Mouse (Mus musculus) bone marrow macrophage, adult 2 months (primary cell): ENCODE results near the gene Rab42. TPM values are rescaled to one million over a fixed set of nuclear protein-coding genes. Genes with fewer than 3 reads are reported as not detected.

ENCODE experiments used
- H3K27ac ChIP-seq: 2 replicates; pipeline ENCODE4 v1.5.1; 2012; ENCODE audit warnings: low read depth, low read length; ENCODE audit not compliant: insufficient read depth
- H3K4me1 ChIP-seq: 2 replicates; pipeline ENCODE4 v1.6.1; 2012; ENCODE audit warnings: low read length; ENCODE audit not compliant: control insufficient read depth, insufficient read depth
- H3K4me3 ChIP-seq: 2 replicates; pipeline ENCODE4 v1.5.1; 2012; ENCODE audit warnings: mild to moderate bottlenecking, low read length, moderate library complexity; ENCODE audit not compliant: insufficient read depth
- CTCF ChIP-seq: IDR thresholded peaks from 2 replicates; pipeline ENCODE4 v1.5.1; 2012; ENCODE audit warnings: low read depth, mild to moderate bottlenecking, low read length, moderate library complexity
- POLR2A ChIP-seq: IDR thresholded peaks from 2 replicates; pipeline ENCODE4 v1.6.1; 2012; ENCODE audit warnings: mild to moderate bottlenecking, low read depth, low read length, borderline replicate concordance
- polyA plus RNA-seq: library from polyadenylated mRNA; stranded (reverse); fragments of >200 nt; gene quantifications from 2 replicates; pipeline ENCODE4 v1.2.4, GENCODE M21; 2012; ENCODE audit not compliant: missing spikeins, insufficient read depth, insufficient read length

Rab42 gene
- polyA plus RNA-seq, 1 experiment: 1.5 TPM

GRCm38 (mm10) chr4:132344403-132345134 is 41.4 kb upstream of the Rab42 start:
- H3K4me3 ChIP-seq: peak overlapping the region; percentile 98
- TF ChIP-seq CTCF (no peak), POLR2A (no peak)
- peak overlapping the region; percentile 67; the same call in 1 of the 2 replicates for H3K27ac ChIP-seq
- H3K4me1 ChIP-seq: peaks cover 12% of the 10 kb centered on the region

GRCm38 (mm10) chr4:132341451-132341850 is 38.3 kb upstream of the Rab42 start:
- Histone ChIP-seq H3K27ac (no peak overlapping the region), H3K4me1 (peaks cover 12% of the 10 kb centered on the region), H3K4me3 (no peak overlapping the region)
- TF ChIP-seq POLR2A (no peak), CTCF (no peak)

GRCm38 (mm10) chr4:132338943-132339342 is 35.8 kb upstream of the Rab42 start:
- Histone ChIP-seq H3K4me1 (peaks cover 13% of the 10 kb centered on the region; the same call in 1 of the 2 replicates), H3K4me3 (no peak overlapping the region), H3K27ac (no peak overlapping the region)
- TF ChIP-seq CTCF: no peak
- TF ChIP-seq POLR2A: no peak

- Histone ChIP-seq H3K4me3 (no peak overlapping the region), H3K27ac (no peak overlapping the region), H3K4me1 (peaks cover 15% of the 10 kb centered on the region)
- no peak for TF ChIP-seq POLR2A
- TF ChIP-seq CTCF: no peak
Measured at GRCm38 (mm10) chr4:132332880-132333279, 29.7 kb upstream of the Rab42 start.

- Histone ChIP-seq H3K27ac (no peak overlapping the region), H3K4me1 (peaks cover 15% of the 10 kb centered on the region), H3K4me3 (no peak overlapping the region)
- TF ChIP-seq CTCF (no peak), POLR2A (no peak)
Measured at GRCm38 (mm10) chr4:132331960-132332359, 28.8 kb upstream of the Rab42 start.

GRCm38 (mm10) chr4:132329835-132330354 is 26.7 kb upstream of the Rab42 start:
- Histone ChIP-seq H3K4me3 (peak overlapping the region; percentile 88), H3K4me1 (peaks cover 12% of the 10 kb centered on the region), H3K27ac (no peak overlapping the region)
- TF ChIP-seq CTCF (no peak), POLR2A (no peak)

GRCm38 (mm10) chr4:132329115-132329834 is 26.1 kb upstream of the Rab42 start, which contains the start of gene Trnau1ap:
Gene Trnau1ap (minus strand): TSS chr4:132329538.
- TF ChIP-seq POLR2A: no peak
- TF ChIP-seq CTCF: no peak
- Histone ChIP-seq H3K27ac (peak within 1 kb of the TSS; percentile 79), H3K4me1 (peaks cover 12% of the 10 kb centered on the region), H3K4me3 (peak within 1 kb of the TSS; percentile 88)

GRCm38 (mm10) chr4:132328391-132328982 is 25.3 kb upstream of the Rab42 start:
- Histone ChIP-seq H3K4me1 (peaks cover 12% of the 10 kb centered on the region), H3K4me3 (peak overlapping the region; percentile 88), H3K27ac (peak overlapping the region; percentile 79; the same call in 1 of the 2 replicates)
- TF ChIP-seq POLR2A: no peak
- TF ChIP-seq CTCF: no peak

GRCm38 (mm10) chr4:132326481-132326880 is 23.3 kb upstream of the Rab42 start:
- TF ChIP-seq CTCF (no peak), POLR2A (no peak)
- peaks cover 12% of the 10 kb centered on the region for H3K4me1 ChIP-seq
- no peak overlapping the region for H3K27ac ChIP-seq
- H3K4me3 ChIP-seq: no peak overlapping the region
